Mouse (Mus musculus) forebrain, embryonic 13.5 days (tissue): ENCODE measurements around the gene Ccpg1. TPM values are rescaled to one million over a fixed set of nuclear protein-coding genes. Genes with fewer than 3 reads are reported as not detected.
A peak's percentile ranks its signal among the peaks of the same experiment; 100 is the strongest.

ENCODE experiments used
- ATAC-seq: fragments of 200-750 bp; cut with Nextera tagmentation; 2 replicates; pipeline ENCODE4 v1.8.0; 2017
- H3K27ac ChIP-seq: fragments of 300-500 bp; sonication (generic); 2 replicates; pipeline ENCODE4 v1.5.1; 2015; ENCODE audit warnings: inconsistent platforms, mild to moderate bottlenecking, moderate library complexity
- H3K27me3 ChIP-seq: fragments of 300-500 bp; sonication (generic); 2 replicates; pipeline ENCODE4 v1.6.1; 2015; ENCODE audit warnings: mild to moderate bottlenecking, inconsistent platforms
- H3K36me3 ChIP-seq: fragments of 300-500 bp; sonication (generic); 2 replicates; pipeline ENCODE4 v1.6.1; 2015; ENCODE audit warnings: mild to moderate bottlenecking, inconsistent platforms; ENCODE audit not compliant: poor library complexity, severe bottlenecking
- H3K4me1 ChIP-seq: fragments of 300-500 bp; sonication (generic); 2 replicates; pipeline ENCODE4 v1.6.1; 2015; ENCODE audit warnings: inconsistent platforms
- H3K4me2 ChIP-seq: fragments of 300-500 bp; sonication (generic); 2 replicates; pipeline ENCODE4 v1.6.1; 2015; ENCODE audit warnings: inconsistent platforms, mild to moderate bottlenecking, moderate library complexity
- H3K4me3 ChIP-seq: fragments of 300-500 bp; sonication (generic); 2 replicates; pipeline ENCODE4 v1.5.1; 2015; ENCODE audit warnings: mild to moderate bottlenecking, inconsistent platforms
- H3K9ac ChIP-seq: fragments of 300-500 bp; sonication (generic); 2 replicates; pipeline ENCODE4 v1.6.1; 2015; ENCODE audit warnings: mild to moderate bottlenecking, inconsistent platforms
- H3K9me3 ChIP-seq: fragments of 300-500 bp; sonication (generic); replicated peaks from 2 replicates; pipeline ENCODE4 v1.6.1; 2016; ENCODE audit warnings: inconsistent platforms
- WGBS: fragments of 180-500 bp; shearing (Covaris S2); methylation state at CpG from one replicate; pipeline ENCODE4 v1.1.7; 2015; 5-methylcytosine and 5-hydroxymethylcytosine counted together
- polyA plus RNA-seq: library from polyadenylated mRNA; unstranded; fragments of >200 nt; fragmentation: Nextera tagmentation; extraction: Ambion mirVana; gene quantifications from 2 replicates; pipeline ENCODE4 v1.2.1, GENCODE M21; 2015

The Ccpg1 gene
- polyA plus RNA-seq, 1 experiment from 2014 or later, result 32.5 TPM

DNA sequence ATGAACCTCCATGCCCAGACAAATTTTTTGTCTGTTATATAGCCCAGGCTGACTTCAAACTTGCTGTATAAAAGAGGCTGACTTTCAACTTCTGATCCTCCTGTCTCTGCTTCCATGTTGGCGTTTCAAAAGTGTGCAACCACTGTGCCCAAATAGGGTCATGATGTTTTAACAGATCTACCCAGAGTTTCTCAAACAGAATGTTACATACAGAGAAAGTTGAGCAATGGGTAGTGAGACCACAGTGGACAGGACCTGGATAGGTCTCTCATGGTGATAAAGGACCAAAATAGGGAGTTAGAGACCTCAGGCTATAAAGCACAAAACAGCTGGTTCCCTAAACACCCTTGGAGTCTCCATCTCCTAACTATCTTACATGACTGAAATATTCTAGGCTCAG lies 45.2 kb downstream of the Ccpg1 start:
- Histone ChIP-seq H3K4me1 (peaks cover 9% of the 10 kb centered on the region; the same call in 1 of the 2 replicates), H3K27ac (no peak overlapping the region), H3K27me3 (no peaks in the 10 kb centered on the region), H3K36me3 (peaks cover 58% of the 10 kb centered on the region), H3K9me3 (no peaks in the 10 kb centered on the region), H3K4me2 (no peak overlapping the region), H3K9ac (no peak overlapping the region), H3K4me3 (no peak overlapping the region)
- 95% methylated on average over 1 of the region's 1 CpGs for WGBS
- ATAC-seq, result no peak

DNA sequence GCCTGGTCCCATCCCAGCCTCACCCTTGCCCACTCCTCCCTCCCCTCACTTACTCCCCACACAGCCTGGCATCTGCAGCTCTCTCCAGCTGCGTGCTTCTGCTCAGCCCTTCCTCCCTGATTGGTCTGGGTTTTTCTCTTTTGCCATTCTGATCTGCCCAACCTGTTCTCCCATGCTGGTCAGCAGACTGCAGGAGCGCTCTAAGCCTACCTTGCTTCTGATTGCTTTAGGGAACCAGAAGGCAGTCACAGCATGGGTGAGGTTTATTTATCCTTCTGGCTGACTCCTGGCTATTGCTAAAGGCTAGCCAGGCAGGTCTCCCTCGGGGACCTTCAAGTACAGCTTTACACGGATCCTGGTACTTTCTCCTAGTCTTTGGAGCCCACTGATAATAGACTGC lies 46.2 kb downstream of the Ccpg1 start:
- no peak for ATAC-seq
- Histone ChIP-seq H3K9ac (no peak overlapping the region), H3K27me3 (no peaks in the 10 kb centered on the region), H3K9me3 (no peaks in the 10 kb centered on the region), H3K36me3 (peaks cover 62% of the 10 kb centered on the region), H3K27ac (no peak overlapping the region), H3K4me2 (no peak overlapping the region), H3K4me1 (0 out of 2 replicates have a peak, but pooled peaks cover under 1% of the 10 kb centered on the region), H3K4me3 (no peak overlapping the region)
- WGBS, result 79% methylated on average over 4 of the region's 4 CpGs

DNA sequence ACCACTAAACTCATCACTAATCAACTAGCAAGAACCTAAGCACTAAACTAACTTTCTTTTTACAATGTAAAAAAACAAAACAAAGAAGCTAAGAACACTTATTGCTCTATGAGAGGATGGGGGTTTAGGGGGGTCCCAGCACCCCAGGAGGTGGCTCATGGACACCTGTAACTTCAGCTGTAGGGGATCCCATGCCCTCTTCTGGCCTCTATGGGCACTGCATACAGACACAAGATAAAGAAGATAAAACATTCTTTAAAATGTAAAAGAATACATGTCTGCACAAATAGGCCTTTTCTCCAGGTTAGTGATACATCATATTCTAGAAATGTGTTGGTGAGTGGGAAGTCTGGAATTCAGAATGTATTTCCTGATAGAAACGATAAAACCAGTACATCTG lies 48.2 kb downstream of the Ccpg1 start:
- no peaks in the 10 kb centered on the region for H3K9me3 ChIP-seq
- H3K27ac ChIP-seq, result no peak overlapping the region
- 92% methylated on average over 1 of the region's 1 CpGs for WGBS
- H3K4me1 ChIP-seq, result peaks cover 1% of the 10 kb centered on the region; the same call in 1 of the 2 replicates
- no peak overlapping the region for H3K4me2 ChIP-seq
- ATAC-seq, result no peak
- peaks cover 58% of the 10 kb centered on the region for H3K36me3 ChIP-seq
- H3K4me3 ChIP-seq, result no peak overlapping the region
- no peak overlapping the region for H3K9ac ChIP-seq
- no peaks in the 10 kb centered on the region for H3K27me3 ChIP-seq

DNA sequence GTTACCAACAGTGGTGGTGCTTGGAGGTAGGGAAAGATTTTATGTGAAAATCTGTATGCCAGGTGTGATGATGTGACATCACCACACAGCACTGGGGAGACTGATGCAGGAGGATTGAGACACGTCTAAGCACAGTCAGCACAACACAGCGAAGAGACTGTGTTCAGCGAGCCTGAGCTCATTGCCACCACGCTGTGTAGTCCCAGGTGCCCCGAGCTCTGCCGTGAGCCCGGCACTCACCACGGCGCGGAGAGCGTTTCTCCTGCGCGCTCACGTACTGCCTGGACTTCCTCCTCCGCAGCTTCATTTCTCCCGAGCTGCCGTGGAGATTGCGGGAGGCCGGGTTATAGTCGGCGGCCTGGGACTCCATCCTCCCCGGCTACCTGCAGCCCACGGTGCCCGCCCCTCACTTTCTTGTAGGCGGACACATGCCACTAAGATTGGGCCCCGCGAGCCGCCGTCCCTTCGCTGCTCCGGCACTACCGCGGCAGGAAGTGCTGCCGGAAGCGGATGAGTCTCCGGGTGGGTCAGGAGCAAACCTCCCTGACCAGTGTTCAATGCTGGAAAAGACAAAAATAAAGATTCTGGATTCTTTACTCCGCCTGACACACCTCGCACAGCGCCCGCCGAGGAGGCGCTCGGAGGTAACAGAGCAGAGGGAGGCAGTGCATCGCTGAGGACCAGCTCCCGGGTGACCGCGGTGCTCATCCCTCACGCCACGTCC lies 54.2 kb downstream of the Ccpg1 start:
- H3K36me3 ChIP-seq, result peaks cover 6% of the 10 kb centered on the region; the same call in 1 of the 2 replicates
- peak overlapping the region; percentile 74 for H3K27ac ChIP-seq
- peak; percentile 91 for ATAC-seq
- H3K4me2 ChIP-seq, result peak overlapping the region; percentile 74
- no peaks in the 10 kb centered on the region for H3K27me3 ChIP-seq
- under 1% methylated on average over 49 of the region's 49 CpGs for WGBS
- H3K4me1 ChIP-seq, result peaks cover 21% of the 10 kb centered on the region
- peak overlapping the region; percentile 84 for H3K9ac ChIP-seq
- peak overlapping the region; percentile 77 for H3K4me3 ChIP-seq
- no peaks in the 10 kb centered on the region for H3K9me3 ChIP-seq

DNA sequence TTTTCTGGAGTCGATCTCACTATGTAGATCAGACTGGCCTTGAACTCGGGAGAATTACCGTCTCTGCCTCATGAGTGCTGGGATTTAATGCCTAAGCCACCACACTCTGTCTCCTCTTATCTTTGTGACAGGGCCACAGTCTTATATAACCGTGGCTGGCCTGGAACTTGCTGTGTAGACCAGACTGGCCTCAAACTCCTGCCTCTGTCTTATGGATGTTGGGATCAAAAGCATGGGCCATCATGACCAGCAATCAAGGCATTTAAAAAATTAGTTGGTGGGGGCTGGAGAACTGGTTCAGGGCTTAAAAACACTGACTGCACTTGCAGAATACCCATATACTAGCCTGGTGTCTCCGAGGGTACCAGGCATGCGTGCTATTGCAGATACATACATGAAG lies 54.9 kb downstream of the Ccpg1 start, which contains the start of gene Pigb:
Gene Pigb (minus strand): TSS at position 299 of the 400 bp plus-strand sequence.
- Histone ChIP-seq H3K4me3 (peak within 1 kb of the TSS; percentile 77), H3K36me3 (0 out of 2 replicates have a peak, but pooled peaks cover 6% of the 10 kb centered on the region), H3K9ac (peak within 1 kb of the TSS; percentile 84), H3K27me3 (no peaks in the 10 kb centered on the region), H3K4me2 (peak within 1 kb of the TSS; percentile 74), H3K4me1 (peaks cover 27% of the 10 kb centered on the region), H3K27ac (peak within 1 kb of the TSS; percentile 74), H3K9me3 (no peaks in the 10 kb centered on the region)
- 35% methylated on average over 6 of the region's 6 CpGs for WGBS
- ATAC-seq, result no peak

DNA sequence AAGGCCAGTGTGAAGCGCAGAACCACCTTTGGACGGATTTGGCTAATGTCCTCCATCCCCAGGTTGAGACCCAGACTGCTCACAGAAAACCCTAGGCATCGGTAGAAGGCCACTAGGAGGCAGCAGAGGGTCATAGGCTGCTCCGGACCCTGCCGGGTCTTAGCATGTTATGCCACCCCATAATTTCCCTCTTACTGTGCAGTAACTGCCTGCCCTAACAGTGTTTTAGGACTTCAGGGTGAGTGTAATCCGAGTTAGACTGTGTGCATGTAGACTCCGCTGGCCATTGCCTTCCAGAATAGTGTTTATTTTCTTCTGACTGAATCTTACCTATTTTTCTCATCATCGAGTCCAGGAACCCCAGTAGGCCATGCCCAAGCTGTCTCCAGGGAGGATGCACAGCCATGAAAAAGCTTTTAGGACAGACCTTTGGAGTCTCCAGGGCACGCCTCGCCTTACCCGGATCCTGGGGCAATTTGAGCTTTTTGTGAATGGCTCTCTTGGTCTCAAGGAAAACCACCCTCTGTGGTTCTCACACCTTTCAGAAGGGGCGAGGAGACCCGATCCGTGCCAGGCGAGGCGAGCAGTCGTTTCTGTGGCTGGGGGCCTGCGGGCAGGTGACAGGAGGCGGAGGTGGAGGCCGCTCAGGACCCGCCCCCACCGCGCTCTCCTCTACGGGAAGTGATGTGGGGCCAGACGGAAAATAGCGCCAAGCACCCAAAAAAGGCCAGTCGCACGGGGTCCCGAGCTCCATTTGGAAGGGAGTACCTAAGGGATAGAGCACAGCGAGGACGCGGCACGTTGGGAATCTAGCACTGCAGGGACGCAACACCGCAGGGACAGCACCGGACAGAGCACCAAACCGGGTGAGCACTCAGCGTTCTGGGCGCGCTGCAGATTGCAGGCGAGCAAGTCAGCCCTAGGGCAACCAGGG lies 59.2 kb downstream of the Ccpg1 start, which contains the start of gene Rab27a:
Gene Rab27a (plus strand): TSS at position 709 of the 934 bp plus-strand sequence.
- peak; percentile 65 for ATAC-seq
- Histone ChIP-seq H3K36me3 (no peaks in the 10 kb centered on the region), H3K4me1 (peaks cover 20% of the 10 kb centered on the region), H3K27ac (no peak within 1 kb of the TSS), H3K9ac (peak within 1 kb of the TSS; percentile 71), H3K4me3 (peak within 1 kb of the TSS; percentile 44), H3K9me3 (no peaks in the 10 kb centered on the region), H3K4me2 (peak within 1 kb of the TSS; percentile 83), H3K27me3 (no peaks in the 10 kb centered on the region)
- 1% methylated on average over 41 of the region's 41 CpGs for WGBS

DNA sequence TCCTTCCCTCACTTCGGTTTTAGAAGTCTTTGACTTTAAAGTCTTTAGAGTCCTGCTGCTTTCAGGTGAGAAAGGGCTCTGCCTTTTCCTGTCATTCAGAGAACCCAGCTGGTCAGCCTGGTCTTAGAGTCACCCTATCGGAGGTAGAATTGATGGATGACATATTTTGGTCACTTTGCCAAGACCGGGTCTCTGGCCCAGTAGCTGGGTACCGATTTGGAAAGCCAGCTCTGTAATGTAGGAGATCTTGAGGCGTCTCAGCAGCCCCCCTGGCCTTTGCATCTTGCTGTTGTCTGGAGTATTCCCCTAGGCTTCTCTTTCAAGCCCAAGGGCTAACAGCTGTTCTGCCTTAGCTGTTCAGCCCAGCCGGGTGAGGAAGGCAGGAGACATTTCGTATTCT lies 60.0 kb downstream of the Ccpg1 start:
- 22% methylated on average over 7 of the region's 7 CpGs for WGBS
- no peak for ATAC-seq

DNA sequence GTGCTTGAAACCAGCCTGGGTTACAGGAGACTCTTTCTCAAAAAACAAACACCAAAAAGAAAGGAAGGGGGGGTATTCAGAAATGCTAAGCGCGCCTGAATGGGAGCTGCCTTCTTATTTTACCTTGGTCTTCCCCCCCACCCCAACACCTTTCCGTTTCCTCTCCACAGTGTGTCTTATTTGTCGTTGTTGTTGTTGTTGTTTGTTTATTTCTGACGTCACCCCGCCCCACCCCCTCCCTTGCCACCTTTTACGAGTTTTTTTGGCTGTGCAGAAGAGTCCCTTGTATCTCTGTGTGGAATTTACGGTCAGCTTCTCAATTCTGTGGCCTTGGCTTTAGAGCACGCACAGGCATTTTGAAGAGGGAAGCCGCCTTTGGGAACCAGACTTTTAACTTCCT lies 60.5 kb downstream of the Ccpg1 start:
- Histone ChIP-seq H3K36me3 (no peaks in the 10 kb centered on the region), H3K4me3 (no peak overlapping the region), H3K9me3 (no peaks in the 10 kb centered on the region), H3K27ac (no peak overlapping the region), H3K4me2 (no peak overlapping the region), H3K4me1 (peaks cover 16% of the 10 kb centered on the region), H3K27me3 (no peaks in the 10 kb centered on the region), H3K9ac (no peak overlapping the region)
- ATAC-seq, result no peak
- 84% methylated on average over 10 of the region's 10 CpGs for WGBS

More for the DNA sequence above, 60.0 kb downstream of the Ccpg1 start:
- Histone ChIP-seq H3K4me2 (peak overlapping the region; percentile 83), H3K27ac (no peak overlapping the region), H3K4me1 (peaks cover 21% of the 10 kb centered on the region), H3K9me3 (no peaks in the 10 kb centered on the region), H3K27me3 (no peaks in the 10 kb centered on the region), H3K36me3 (no peaks in the 10 kb centered on the region), H3K4me3 (peak overlapping the region; percentile 44), H3K9ac (peak overlapping the region; percentile 71; the same call in 1 of the 2 replicates)

DNA sequence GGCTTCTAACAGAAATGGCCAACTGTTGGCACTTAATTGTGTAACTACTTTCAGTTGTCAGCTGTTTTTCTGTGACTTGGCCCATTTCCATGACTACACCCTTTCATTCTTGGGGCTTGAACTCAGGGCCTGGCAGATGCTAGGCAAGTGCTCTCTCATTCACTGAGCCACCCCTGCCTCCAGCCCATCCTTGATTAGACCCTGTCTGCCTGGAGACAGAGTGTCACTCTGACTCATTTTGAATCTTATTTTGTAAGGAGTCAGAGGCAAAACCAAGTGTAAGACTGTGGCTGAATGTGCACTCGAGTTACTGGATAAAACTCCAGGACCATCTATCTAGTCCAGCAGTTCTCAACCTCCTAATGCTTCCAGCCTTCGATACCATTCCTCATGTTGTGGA lies 62.7 kb downstream of the Ccpg1 start:
- no peak for ATAC-seq
- H3K9me3 ChIP-seq, result no peaks in the 10 kb centered on the region
- no peaks in the 10 kb centered on the region for H3K36me3 ChIP-seq
- 91% methylated on average over 2 of the region's 2 CpGs for WGBS
- H3K27ac ChIP-seq, result no peak overlapping the region
- no peak overlapping the region for H3K4me2 ChIP-seq
- H3K4me1 ChIP-seq, result peaks cover 16% of the 10 kb centered on the region
- H3K4me3 ChIP-seq, result no peak overlapping the region
- H3K9ac ChIP-seq, result no peak overlapping the region
- no peaks in the 10 kb centered on the region for H3K27me3 ChIP-seq

DNA sequence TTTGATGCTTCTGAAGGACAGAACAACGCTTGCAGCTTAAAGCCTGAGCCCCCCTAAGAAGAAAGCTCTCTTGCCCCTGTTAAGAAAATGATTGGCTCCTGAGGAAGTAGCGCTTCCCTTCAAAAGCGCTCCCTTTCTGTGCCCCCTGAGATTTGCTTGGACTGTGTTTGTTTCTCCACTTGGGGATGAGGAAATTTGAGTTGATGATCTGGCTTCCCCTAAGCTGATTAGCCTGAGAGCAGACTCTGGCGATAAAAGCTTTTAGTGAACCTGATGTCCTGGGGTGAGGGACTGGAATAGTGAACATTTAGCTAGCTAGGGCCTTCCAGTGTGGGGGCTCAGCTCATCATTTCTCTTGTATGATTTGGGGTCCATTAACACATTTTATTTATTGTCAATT lies 63.7 kb downstream of the Ccpg1 start:
- no peak overlapping the region for H3K9ac ChIP-seq
- H3K4me2 ChIP-seq, result no peak overlapping the region
- H3K4me3 ChIP-seq, result no peak overlapping the region
- peaks cover 16% of the 10 kb centered on the region for H3K4me1 ChIP-seq
- no peaks in the 10 kb centered on the region for H3K9me3 ChIP-seq
- ATAC-seq, result no peak
- H3K27me3 ChIP-seq, result no peaks in the 10 kb centered on the region
- no peaks in the 10 kb centered on the region for H3K36me3 ChIP-seq
- 2% methylated on average over 4 of the region's 4 CpGs for WGBS
- no peak overlapping the region for H3K27ac ChIP-seq

DNA sequence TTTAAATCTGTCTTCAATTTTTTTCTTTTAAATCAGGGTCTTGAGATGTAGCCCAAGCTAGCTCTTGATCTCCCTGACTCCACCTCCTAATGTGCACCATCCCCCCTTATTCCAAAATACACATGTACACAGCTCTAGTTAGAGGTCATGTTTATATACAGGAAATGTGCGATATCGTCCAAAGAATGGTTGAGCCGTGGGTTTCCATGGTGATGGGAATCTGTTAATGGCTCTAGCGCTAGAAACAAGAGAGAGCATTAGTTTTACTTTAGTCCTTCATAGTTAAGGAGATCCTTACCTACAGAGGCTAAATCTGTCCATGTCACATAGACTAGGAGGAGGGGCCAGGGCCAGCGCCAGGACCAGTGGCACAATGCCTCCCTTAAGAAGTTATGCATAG lies 64.6 kb downstream of the Ccpg1 start:
- Histone ChIP-seq H3K9ac (no peak overlapping the region), H3K36me3 (no peaks in the 10 kb centered on the region), H3K9me3 (no peaks in the 10 kb centered on the region), H3K27ac (no peak overlapping the region), H3K4me3 (no peak overlapping the region), H3K4me1 (peaks cover 8% of the 10 kb centered on the region), H3K27me3 (no peaks in the 10 kb centered on the region), H3K4me2 (no peak overlapping the region)
- WGBS, result 57% methylated on average over 5 of the region's 5 CpGs
- ATAC-seq, result no peak

DNA sequence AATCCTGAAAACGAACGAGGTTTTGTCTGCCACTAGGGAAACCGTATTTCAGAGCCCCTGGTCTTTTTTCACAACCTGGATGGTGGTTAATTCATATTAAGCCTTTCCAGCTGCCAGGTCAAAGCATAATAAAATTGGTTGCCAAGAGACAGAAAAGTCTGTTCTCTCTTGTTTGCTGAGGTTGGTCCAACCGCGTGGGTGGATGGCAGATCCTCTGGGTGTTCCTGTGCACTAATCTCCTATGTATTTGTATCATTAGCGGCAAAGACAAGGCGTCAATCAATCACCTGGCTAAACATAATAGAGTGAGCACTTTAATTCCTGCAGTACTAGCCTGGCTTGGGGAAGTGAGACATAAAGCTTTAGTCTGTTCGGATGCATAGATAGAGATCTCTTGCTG lies 65.4 kb downstream of the Ccpg1 start:
- WGBS, result 41% methylated on average over 8 of the region's 8 CpGs
- no peak overlapping the region for H3K9ac ChIP-seq
- ATAC-seq, result no peak
- H3K4me3 ChIP-seq, result no peak overlapping the region
- H3K27me3 ChIP-seq, result no peaks in the 10 kb centered on the region
- H3K36me3 ChIP-seq, result no peaks in the 10 kb centered on the region
- H3K4me2 ChIP-seq, result no peak overlapping the region
- peaks cover 3% of the 10 kb centered on the region; the same call in 1 of the 2 replicates for H3K4me1 ChIP-seq
- no peak overlapping the region for H3K27ac ChIP-seq
- H3K9me3 ChIP-seq, result no peaks in the 10 kb centered on the region
